Mouse (Mus musculus): ENCODE measurements around the gene Kcnab2.

Gene Kcnab2

GRCm38 (mm10) chr4:152453079-152453478 lies 24.6 kb downstream of the Kcnab2 start:
- no peak for DNase-seq (ENCODE audit: low read depth, low spot score)

DNA sequence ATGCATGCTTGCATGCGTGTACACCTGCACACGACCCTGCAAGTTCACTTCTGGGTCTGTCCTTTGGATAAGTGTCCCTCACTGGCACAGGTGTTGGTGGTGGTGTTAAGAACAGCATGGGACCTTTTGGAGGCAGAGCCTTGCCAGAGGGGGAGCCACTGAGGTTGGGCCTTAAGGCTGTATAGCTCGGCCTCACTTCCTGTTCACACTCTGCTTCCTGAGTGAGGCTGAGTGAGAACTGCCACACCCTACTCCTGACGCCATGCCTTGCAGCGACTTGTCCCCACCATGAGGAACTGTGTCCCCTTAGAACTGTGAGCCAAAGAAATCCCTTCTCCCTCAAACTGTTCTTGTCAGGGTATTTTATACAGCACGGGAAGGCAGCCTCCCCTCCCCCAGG lies 26.3 kb downstream of the Kcnab2 start:
- no peak for DNase-seq (ENCODE audit: low read depth, low spot score)

- DNase-seq (ENCODE audit: low read depth, low spot score), result no peak
These were observed 29.0 kb downstream of the Kcnab2 start for GRCm38 (mm10) chr4:152448666-152449018.

- no peak for DNase-seq (ENCODE audit: low read depth, low spot score)
These were observed 29.7 kb downstream of the Kcnab2 start for GRCm38 (mm10) chr4:152447731-152448665.

DNA sequence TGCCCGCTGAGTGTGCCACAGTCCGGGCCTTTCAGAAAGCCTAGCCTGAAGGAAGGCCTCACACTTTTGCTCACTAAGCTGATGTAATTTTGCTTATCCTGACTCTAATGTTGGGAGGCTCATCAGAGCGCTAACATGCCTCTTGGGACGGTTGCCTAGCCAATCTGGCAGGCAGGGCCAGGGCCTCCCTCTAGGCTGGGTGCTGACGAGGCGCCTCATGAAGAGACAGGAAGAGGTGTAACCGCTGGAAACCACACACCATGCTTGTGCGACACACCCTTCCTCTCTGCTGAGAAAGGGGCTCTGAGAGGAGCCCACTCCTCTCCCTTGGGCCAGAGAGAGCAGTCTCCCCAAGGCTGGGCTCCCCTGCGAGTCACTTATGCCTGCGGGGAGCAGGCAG lies 31.5 kb downstream of the Kcnab2 start:
- DNase-seq (ENCODE audit: low read depth, low spot score), result no peak

DNA sequence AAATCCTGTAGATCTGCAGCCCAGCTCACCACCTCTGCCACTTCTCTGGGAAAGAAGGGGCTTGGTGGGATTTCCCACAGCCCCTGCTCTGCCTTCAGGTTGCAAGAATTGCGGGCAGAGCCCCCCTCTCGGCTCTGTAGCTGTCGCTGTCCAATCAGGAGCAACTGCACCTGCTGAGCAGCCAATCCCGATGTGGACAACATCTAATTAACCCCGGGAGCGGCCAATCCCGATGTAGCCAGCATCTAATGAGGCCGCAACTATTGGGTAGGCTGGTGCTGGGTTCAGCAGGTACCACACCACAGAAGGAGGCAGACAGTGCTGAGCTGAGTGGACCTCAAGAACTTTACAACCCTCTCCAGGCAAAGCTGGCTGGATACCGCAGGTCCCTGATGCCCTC lies 36.1 kb downstream of the Kcnab2 start:
- no peak for DNase-seq (ENCODE audit: low read depth, low spot score)

GRCm38 (mm10) chr4:152440882-152441281 lies 36.8 kb downstream of the Kcnab2 start:
- no peak for DNase-seq (ENCODE audit: low read depth, low spot score)

DNA sequence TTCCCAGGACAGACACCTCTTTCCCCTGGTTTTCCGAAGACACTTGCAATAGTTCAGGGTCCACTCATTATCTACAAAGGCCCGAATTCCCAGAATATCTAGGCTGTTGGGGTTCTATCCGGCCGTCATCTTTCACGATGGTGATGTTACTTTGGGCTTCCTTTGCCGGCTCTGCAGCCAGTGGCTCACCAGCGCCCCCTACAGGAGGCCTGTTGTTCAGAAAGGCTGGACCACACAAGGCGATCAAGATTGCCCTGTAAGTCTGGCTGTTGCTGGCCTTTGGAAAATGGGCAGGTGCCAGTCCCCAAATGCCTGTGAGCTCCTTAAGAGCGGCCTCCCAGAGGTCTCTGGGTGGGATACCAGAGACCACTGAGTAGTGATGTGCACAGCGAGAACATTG lies 42.4 kb downstream of the Kcnab2 start:
- peak; percentile 74 for DNase-seq (ENCODE audit: low read depth, low spot score)

GRCm38 (mm10) chr4:152434836-152435235 lies 42.8 kb downstream of the Kcnab2 start:
- peak; percentile 90 for DNase-seq (ENCODE audit: low read depth, low spot score)

DNA sequence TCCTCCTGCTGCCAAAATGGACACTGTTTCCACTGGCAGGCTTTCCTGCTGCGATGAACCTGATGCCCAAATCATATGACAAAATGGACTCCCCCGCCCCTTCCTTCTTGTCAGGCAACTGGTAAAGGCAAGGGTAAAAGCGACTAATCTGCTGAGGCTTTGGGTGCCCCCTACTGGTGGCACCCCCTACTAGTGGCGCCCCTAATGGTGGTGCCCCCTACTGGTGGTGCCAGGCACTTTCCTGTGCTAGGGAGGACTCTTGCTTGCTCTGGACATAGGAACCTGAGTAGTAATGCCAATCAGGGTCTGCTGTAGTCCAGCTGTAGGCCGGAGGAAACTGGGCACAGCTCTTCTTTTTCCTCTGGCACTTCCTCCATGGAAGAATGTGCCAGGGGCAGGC lies 45.4 kb downstream of the Kcnab2 start:
- peak; percentile 13 for DNase-seq (ENCODE audit: low read depth, low spot score)

DNA sequence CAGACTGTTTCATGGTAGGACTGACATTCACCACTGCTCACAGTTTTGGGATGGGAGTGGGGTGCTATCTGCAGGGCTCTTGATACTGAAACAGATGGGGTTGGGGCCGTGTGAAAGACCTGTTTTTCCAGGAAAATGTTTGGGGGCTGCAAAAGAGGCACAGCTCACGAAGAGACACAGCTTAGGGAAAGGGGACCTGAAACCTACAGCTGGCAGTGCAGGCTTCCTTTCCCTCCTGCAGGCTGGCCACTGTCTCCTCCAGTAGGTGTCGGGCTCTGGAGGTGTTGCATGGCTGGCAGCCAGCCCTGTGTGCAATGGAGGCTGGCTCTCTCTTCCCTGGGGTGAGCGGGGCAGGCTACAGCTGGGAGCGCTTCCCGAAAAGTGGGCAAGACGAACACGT lies 49.4 kb downstream of the Kcnab2 start:
- DNase-seq (ENCODE audit: low read depth, low spot score), result no peak

- peak; percentile 49 for DNase-seq (ENCODE audit: low read depth, low spot score)
These were observed 52.7 kb downstream of the Kcnab2 start for GRCm38 (mm10) chr4:152424922-152425321.

DNA sequence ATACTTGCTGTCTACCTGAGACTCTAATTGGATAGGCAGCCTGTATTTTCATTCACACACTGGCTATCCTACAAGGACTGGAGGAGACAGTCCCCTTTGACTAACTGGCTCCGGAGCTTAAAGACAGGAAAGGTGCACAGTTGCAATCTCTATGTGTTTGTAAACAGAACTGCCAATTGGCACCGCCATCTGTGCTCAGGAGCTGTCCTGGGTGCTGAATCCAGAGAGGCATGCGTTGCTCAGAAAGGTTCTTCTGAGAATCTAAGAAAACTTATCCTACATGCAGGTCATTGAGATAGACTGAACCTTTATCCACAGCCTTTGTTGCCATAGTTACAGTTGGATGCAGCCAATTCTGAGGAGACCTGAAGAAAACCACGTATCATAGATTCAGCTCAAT lies 53.3 kb downstream of the Kcnab2 start:
- DNase-seq (ENCODE audit: low read depth, low spot score), result peak; percentile 84

GRCm38 (mm10) chr4:152423576-152423975 lies 54.1 kb downstream of the Kcnab2 start:
- no peak for DNase-seq (ENCODE audit: low read depth, low spot score)

- no peak for DNase-seq (ENCODE audit: low read depth, low spot score)
These were observed 59.2 kb downstream of the Kcnab2 start for GRCm38 (mm10) chr4:152418229-152419060.

- DNase-seq (ENCODE audit: low read depth, low spot score), result no peak
These were observed 65.1 kb downstream of the Kcnab2 start for GRCm38 (mm10) chr4:152412524-152413080.

DNA sequence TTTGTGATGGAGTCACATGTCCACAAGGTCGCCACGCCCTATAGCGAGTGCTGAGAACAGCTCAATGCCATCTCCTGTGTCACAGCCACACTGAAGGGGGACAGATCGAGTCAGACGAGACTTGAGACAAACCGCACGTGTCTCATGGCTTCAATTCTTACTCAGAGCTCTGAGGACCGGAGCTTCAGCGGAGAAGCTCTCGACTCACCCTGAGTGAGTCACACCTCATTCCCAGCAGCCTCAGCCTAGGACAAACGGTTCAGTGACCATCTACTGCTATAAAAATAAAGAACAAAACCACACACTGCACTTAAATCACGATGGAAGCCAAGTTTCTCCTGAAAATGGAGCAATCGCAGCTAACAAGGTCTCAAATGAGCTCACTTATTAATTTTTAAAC lies 66.7 kb downstream of the Kcnab2 start:
- no peak for DNase-seq (ENCODE audit: low read depth, low spot score)

DNA sequence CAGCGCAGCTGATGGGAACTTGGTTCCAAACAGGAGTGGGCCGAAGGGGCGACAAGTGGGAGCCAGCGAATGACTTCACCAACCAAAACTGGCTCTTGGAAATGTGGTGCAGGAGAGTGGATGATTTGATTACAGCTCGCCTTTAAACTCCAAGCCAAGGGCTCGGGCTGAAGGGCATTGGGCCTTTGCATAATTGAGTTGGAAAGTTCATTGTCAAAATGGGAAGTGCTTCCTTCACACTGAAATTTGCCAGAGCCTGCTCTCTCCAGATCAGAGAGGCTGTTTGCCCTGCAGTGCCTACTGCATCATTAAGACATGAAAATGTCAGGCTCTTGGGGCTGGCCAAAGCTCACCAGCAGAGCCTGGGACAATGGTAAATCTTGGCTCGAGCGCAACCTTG lies 71.1 kb downstream of the Kcnab2 start:
- DNase-seq (ENCODE audit: low read depth, low spot score), result no peak

DNA sequence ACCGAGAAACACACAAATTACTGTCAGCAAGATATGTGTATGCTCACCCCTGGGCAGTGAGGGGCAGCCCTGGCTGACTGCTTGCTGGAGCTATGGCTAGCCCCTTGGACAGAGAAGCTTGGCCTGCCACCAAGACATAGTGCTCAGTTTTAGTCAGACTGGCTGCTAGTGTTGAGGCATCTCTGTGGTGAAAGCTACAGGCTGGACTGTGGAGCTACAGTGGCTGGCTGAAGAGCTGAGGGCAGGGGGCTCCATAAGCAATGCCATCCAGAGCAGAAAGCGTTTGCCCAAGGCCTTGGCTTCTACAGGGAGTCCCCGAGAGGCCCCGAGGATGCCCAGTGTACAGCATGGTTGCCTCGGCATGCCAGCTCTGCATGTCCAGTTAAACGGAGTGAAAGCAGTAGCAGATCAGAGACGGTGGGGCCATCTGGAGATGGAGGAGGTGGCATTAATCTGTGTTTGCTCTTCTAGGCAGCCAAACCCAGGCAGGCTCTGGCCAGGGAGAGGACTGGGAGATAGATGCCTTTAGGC lies 71.9 kb downstream of the Kcnab2 start:
- no peak for DNase-seq (ENCODE audit: low read depth, low spot score)

DNA sequence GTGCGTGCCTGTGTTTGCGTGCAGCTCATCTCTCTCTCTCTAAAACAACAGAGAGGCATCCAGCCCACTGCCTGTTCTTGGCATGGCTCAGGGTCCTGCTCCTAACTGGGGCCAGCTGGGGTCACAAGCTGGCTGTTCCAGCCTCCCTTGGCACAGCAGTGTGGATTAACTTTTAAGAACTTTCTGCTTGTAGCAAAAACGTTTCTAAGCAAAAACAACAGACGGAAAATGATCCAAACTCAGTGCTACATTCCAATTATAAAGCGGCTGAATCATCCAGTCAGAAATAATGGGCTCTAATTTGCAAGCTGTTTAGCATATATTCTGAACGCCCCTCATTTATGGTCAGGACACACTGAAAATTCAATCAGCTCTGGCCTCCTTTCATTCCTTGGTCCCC lies 72.5 kb downstream of the Kcnab2 start:
- DNase-seq (ENCODE audit: low read depth, low spot score), result no peak

DNA sequence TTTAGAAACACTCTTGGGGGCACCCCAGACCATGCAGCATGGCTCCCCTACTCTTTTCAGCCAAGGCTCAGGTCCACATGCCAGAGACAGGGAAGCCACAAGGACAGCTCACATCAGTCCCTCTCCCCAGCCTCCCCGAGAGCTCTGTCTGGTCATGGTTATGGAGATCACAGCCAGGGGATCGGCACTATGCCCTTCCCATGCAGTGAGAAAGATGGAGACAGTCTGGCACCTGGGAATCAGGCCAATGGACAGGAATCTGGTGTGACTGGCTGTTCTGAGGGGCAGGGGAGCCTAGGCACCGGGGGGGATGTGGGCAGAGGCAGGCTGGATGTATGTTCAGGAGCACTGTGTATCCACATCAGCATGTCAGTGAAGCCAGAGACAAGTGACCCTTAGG lies 78.7 kb downstream of the Kcnab2 start:
- no peak for DNase-seq (ENCODE audit: low read depth, low spot score)

DNA sequence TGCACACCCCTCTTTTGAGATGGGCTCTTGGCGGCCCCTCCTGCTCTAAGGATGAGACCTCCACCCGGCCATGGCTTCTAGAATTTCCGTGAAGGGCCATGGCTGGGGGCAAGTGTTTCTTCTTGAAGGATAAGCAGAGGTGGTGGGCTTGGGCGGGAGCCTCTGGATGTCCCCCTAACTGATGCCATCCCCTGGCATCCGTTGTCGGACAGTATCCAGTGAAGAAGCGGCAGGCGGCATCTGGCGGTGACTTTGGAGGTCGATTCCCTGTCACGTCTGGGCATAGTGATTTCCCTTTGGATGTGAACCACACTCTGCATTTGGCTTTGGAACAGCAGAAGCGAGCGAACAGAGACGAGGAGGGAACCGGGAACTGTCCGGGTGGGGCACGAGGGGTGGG lies 85.0 kb downstream of the Kcnab2 start:
- DNase-seq (ENCODE audit: low read depth, low spot score), result no peak

Measured in forelimb bud, embryonic 11.5 days (tissue).